Mouse (Mus musculus) forebrain, embryonic 16.5 days (tissue): ENCODE results near the gene Dph3. TPM values are rescaled to one million over a fixed set of nuclear protein-coding genes. Genes with fewer than 3 reads are reported as not detected.
"Not testable (repeated sequence)": the region's sequence is repeated elsewhere in the genome, so short reads cannot be mapped to it uniquely, and the experiment has no call there.

Experiments
- ATAC-seq: fragments of 200-750 bp; cut with Nextera tagmentation; 2 replicates; pipeline ENCODE4 v1.8.0; 2017; ENCODE audit warnings: mild to moderate bottlenecking, moderate library complexity
- H3K27ac ChIP-seq: fragments of 300-500 bp; sonication (generic); 2 replicates; pipeline ENCODE4 v1.5.1; 2014; ENCODE audit warnings: low read length, control low read depth
- H3K27me3 ChIP-seq: fragments of 300-500 bp; sonication (generic); replicated peaks from 2 replicates; pipeline ENCODE4 v1.6.1; 2014; ENCODE audit warnings: low read length; ENCODE audit not compliant: control insufficient read depth, insufficient read depth
- H3K36me3 ChIP-seq: fragments of 300-500 bp; sonication (generic); 2 replicates; pipeline ENCODE4 v1.6.1; 2014; ENCODE audit not compliant: control insufficient read depth, insufficient read depth
- H3K4me1 ChIP-seq: fragments of 300-500 bp; sonication (generic); replicated peaks from 2 replicates; pipeline ENCODE4 v1.6.1; 2014; ENCODE audit warnings: low read length; ENCODE audit not compliant: control insufficient read depth, insufficient read depth
- H3K4me2 ChIP-seq: fragments of 300-500 bp; sonication (generic); 2 replicates; pipeline ENCODE4 v1.6.1; 2014; ENCODE audit warnings: mild to moderate bottlenecking, low read length, control low read depth
- H3K4me3 ChIP-seq: fragments of 300-500 bp; sonication (generic); replicated peaks from 2 replicates; pipeline ENCODE4 v1.5.1; 2014; ENCODE audit warnings: mild to moderate bottlenecking, low read length, control low read depth
- H3K9ac ChIP-seq: fragments of 300-500 bp; sonication (generic); replicated peaks from 2 replicates; pipeline ENCODE4 v1.6.1; 2014; ENCODE audit warnings: low read depth, low read length, control low read depth
- H3K9me3 ChIP-seq: fragments of 300-500 bp; sonication (generic); 2 replicates; pipeline ENCODE4 v1.6.1; 2016; ENCODE audit warnings: low read length; ENCODE audit not compliant: control insufficient read depth
- WGBS: fragments of 180-500 bp; shearing (Covaris S2); extraction: QIAGEN DNeasy Blood & Tissue Kit; methylation state at CpG from one replicate; pipeline ENCODE4 v1.1.7; 2014; 5-methylcytosine and 5-hydroxymethylcytosine counted together
- polyA plus RNA-seq: library from polyadenylated mRNA; unstranded; fragments of >200 nt; fragmentation: Nextera tagmentation; extraction: Ambion mirVana; gene quantifications from 2 replicates; pipeline ENCODE4 v1.2.1, GENCODE M21; 2015

Dph3 gene
- 71.8 and 74.8 TPM in 2 replicates for polyA plus RNA-seq

DNA sequence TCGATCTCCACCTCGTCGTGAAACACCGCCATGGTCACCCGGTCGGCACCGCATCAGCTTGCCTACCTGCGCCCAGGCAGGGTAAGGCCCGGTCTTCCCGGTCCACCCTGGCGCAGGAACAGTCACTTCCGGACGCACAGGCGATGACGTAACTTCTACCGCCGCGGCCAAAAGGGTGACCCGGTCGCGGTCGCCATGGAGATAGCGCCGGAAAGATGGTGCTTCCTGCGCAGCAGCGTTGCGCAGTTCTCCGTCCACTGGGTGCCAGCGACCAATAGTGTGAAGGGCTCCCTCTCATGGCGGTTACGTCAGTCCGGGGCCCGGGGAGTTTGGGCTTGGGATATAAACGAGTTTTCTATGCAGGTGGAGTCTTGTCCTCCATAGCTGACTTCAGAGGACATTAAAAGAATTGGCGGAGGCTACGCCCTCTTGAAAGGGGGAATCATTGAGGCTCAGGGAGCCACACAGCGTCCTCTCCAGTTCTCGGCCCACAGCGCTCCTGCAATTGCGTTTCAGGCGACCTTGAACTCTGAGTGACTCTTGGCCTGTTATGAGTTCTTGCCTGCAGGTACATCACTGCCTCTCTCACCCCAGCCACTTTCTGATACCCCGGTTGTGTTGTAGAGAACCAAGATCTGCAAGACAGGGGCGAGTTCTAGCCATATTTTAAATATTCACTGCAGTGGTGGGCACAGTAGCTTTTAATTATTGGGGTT lies at the start of gene Dph3:
Dph3 (minus strand) TSS at position 244 of the 716 bp plus-strand sequence.
- peak within 1 kb of the TSS; percentile 53 for H3K4me2 ChIP-seq
- peaks cover 10% of the 10 kb centered on the region for H3K4me1 ChIP-seq
- H3K27ac ChIP-seq: peak within 1 kb of the TSS; percentile 82
- H3K9ac ChIP-seq: peak within 1 kb of the TSS; percentile 73
- H3K36me3 ChIP-seq: peaks cover 7% of the 10 kb centered on the region; the same call in 1 of the 2 replicates
- under 1% methylated on average over 43 of the region's 43 CpGs for WGBS
- ATAC-seq: peak; percentile 96
- no peaks in the 10 kb centered on the region for H3K27me3 ChIP-seq
- H3K9me3 ChIP-seq: no peaks in the 10 kb centered on the region
- peak within 1 kb of the TSS; percentile 57 for H3K4me3 ChIP-seq

- H3K36me3 ChIP-seq: no peaks in the 10 kb centered on the region
- H3K27me3 ChIP-seq: no peaks in the 10 kb centered on the region
- no peak overlapping the region for H3K4me3 ChIP-seq
- no peak for ATAC-seq
- H3K9me3 ChIP-seq: no peaks in the 10 kb centered on the region
- no peaks in the 10 kb centered on the region for H3K4me1 ChIP-seq
- H3K27ac ChIP-seq: no peak overlapping the region
- H3K9ac ChIP-seq: no peak overlapping the region
- WGBS: 85% methylated on average over 2 of the region's 2 CpGs
- H3K4me2 ChIP-seq: no peak overlapping the region
Measured at GRCm38 (mm10) chr14:32134293-32134692, 48.8 kb upstream of the Dph3 start.

DNA sequence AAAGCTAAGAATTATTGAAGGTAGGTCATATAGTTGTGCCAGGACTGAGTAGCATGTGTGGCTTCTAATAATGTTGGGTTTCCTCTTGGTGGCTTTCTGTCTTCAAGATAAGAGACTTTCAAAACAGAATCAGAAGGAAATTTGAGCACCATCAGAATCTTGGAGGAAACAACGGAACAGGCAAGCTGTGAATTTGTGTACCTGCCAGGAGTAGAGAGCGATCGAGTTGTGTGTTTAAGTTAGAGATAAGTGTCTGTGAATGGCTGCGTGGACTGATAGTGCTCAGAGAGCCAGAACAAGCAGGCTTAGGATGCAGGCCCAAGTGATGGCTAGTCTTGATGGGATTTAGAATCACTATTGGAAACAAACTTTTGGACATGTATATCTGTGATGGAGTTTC lies 46.3 kb upstream of the Dph3 start:
- no peaks in the 10 kb centered on the region for H3K9me3 ChIP-seq
- no peaks in the 10 kb centered on the region for H3K27me3 ChIP-seq
- H3K36me3 ChIP-seq: no peaks in the 10 kb centered on the region
- H3K4me3 ChIP-seq: no peak overlapping the region
- no peak for ATAC-seq
- WGBS: 89% methylated on average over 4 of the region's 4 CpGs
- no peak overlapping the region for H3K4me2 ChIP-seq
- H3K4me1 ChIP-seq: no peaks in the 10 kb centered on the region
- H3K27ac ChIP-seq: no peak overlapping the region
- H3K9ac ChIP-seq: no peak overlapping the region

DNA sequence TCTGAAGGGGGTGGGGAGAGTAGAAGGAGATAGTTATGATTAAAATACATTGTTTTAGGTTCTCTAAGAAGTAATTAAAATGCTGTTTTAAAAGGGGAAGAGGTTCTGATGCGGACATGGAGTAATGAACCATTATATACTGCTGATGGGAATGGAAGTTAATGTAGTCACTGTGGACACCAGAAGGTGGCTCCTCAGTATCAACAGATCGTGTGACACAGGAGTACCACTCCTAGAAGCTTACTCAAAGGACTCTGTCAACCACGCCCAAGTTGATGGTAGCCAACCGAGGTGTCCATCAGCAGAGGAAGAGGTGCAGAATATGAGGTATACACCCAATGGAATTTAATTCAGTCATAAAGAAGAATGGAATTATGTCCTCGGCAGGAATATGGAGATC lies 42.9 kb upstream of the Dph3 start:
- H3K4me1 ChIP-seq: no peaks in the 10 kb centered on the region
- H3K4me2 ChIP-seq: no peak overlapping the region
- H3K27ac ChIP-seq: no peak overlapping the region
- WGBS: 83% methylated on average over 5 of the region's 5 CpGs
- no peak for ATAC-seq
- H3K9ac ChIP-seq: no peak overlapping the region
- no peaks in the 10 kb centered on the region for H3K36me3 ChIP-seq
- no peak overlapping the region for H3K4me3 ChIP-seq
- H3K27me3 ChIP-seq: no peaks in the 10 kb centered on the region
- H3K9me3 ChIP-seq: no peaks in the 10 kb centered on the region

DNA sequence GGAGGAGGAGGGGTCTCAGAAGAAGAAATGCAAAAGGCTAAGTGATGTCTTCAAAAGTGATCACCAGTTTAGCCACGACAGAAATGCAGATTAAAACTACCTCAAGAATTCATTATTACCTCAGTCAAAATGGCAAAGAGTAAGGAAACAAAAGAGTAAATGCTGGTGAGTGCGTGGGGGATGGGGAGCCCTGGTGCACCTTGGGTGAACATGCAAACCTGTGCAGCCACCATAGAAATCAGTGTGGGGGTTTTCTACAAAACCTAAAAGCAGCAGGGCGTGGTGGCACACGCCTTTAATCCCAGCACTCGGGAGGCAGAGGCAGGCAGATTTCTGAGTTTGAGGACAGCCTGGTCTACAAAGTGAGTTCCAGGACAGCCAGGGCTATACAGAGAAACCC lies 39.7 kb upstream of the Dph3 start:
- H3K27ac ChIP-seq, H3K27me3 ChIP-seq, H3K36me3 ChIP-seq, ATAC-seq, H3K4me3 ChIP-seq, H3K9ac ChIP-seq, H3K9me3 ChIP-seq, H3K4me1 ChIP-seq, H3K4me2 ChIP-seq: not testable (repeated sequence)
- 87% methylated on average over 5 of the region's 5 CpGs for WGBS

DNA sequence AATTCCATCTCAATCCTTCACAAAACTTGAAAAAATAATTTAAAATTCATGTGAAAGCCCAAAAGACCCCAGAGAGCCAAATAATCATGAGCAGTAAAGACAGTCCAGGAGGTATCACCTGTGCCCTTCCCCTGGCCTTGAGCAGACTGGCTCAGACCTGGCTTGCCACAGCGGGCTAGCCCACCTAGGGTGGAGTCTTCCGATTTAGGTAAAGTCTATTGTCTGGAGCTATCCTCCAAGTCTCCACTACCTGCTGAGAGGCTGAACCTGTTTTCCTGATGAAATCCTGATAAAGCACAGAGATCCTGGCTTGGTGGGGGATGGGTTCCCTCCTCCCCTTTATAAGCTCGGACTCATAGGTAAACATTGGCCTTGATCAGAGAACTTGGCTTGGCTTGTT lies 38.7 kb upstream of the Dph3 start:
- Histone ChIP-seq H3K9ac (no peak overlapping the region), H3K9me3 (no peaks in the 10 kb centered on the region), H3K4me2 (no peak overlapping the region), H3K27me3 (no peaks in the 10 kb centered on the region), H3K4me3 (no peak overlapping the region), H3K36me3 (no peaks in the 10 kb centered on the region), H3K4me1 (no peaks in the 10 kb centered on the region), H3K27ac (no peak overlapping the region)
- ATAC-seq: no peak
- 58% methylated on average over 3 of the region's 3 CpGs for WGBS

- 54% methylated on average over 2 of the region's 2 CpGs for WGBS
- H3K27me3 ChIP-seq: no peaks in the 10 kb centered on the region
- H3K4me1 ChIP-seq: no peaks in the 10 kb centered on the region
- H3K27ac ChIP-seq: no peak overlapping the region
- ATAC-seq: no peak
- H3K4me2 ChIP-seq: no peak overlapping the region
- H3K4me3 ChIP-seq: no peak overlapping the region
- no peak overlapping the region for H3K9ac ChIP-seq
- H3K36me3 ChIP-seq: no peaks in the 10 kb centered on the region
- no peaks in the 10 kb centered on the region for H3K9me3 ChIP-seq
Measured at GRCm38 (mm10) chr14:32121920-32122315, 36.4 kb upstream of the Dph3 start.

DNA sequence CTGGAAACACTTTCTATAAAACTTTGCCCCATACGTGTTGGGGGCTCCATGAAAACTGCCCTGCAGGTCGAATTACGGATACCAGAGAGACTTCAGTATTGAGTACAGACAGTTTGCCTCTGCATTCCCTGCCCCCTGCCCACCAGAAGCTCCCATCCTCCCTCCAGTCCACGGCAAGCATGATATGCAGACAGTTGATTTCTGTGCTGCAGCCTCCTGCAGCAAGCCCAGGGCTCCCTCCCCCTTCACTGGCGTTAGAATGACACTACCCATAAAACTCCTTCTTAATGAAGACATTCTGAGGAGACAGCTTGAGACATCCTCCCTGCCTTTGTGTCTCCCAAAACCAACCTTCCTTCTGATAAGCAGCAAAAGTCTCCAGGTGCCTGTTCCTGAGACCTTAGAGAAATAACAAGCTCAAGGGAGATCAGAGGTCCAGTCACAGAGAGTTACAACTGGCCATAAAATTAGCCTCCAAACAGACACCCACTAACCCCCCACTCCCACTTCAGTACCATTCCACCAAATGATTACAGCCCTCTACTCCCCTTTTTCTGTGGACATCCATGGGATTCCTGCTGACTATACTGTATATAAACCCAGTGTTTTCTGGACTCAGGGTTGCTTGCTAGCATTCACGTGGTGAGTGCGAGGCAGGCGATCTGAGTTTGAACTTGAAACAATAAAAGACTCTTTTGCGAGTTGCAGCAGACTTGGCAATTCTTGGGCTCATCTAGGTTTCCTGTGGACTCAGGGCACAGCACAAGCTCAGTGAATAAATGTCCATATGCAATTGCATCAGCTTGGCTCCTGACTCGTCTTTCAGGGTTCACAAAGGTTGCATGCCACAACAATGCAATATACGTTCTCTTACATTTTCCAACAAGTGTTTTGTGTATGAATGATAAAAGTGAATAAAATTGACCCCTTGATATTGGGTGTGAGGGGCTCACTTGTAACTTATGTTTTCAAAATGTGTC lies 35.7 kb upstream of the Dph3 start:
- no peaks in the 10 kb centered on the region for H3K27me3 ChIP-seq
- no peak overlapping the region for H3K9ac ChIP-seq
- no peak overlapping the region for H3K27ac ChIP-seq
- no peak for ATAC-seq
- no peaks in the 10 kb centered on the region for H3K4me1 ChIP-seq
- no peak overlapping the region for H3K4me3 ChIP-seq
- no peak overlapping the region for H3K4me2 ChIP-seq
- H3K9me3 ChIP-seq: no peaks in the 10 kb centered on the region
- 79% methylated on average over 11 of the region's 11 CpGs for WGBS
- no peaks in the 10 kb centered on the region for H3K36me3 ChIP-seq

GRCm38 (mm10) chr14:32112124-32112523 lies 26.6 kb upstream of the Dph3 start:
- H3K4me3 ChIP-seq, H3K4me1 ChIP-seq, H3K9me3 ChIP-seq, H3K9ac ChIP-seq, H3K4me2 ChIP-seq, H3K27ac ChIP-seq, H3K27me3 ChIP-seq, H3K36me3 ChIP-seq, ATAC-seq: not testable (repeated sequence)
- 94% methylated on average over 10 of the region's 10 CpGs for WGBS
